Mouse (Mus musculus) adrenal gland, postnatal 25 days (tissue): ENCODE measurements around the gene Rcan2. TPM values are rescaled to one million over a fixed set of nuclear protein-coding genes. Genes with fewer than 3 reads are reported as not detected.

Experiments
- DNase-seq: peaks from one replicate; pipeline ENCODE4 v3.0.0; 2021; ENCODE audit warnings: mixed read lengths
- total RNA-seq: library from RNA; stranded (reverse); gene quantifications from 2 replicates; pipeline ENCODE4 v1.2.3, GENCODE M21; 2021

Gene Rcan2
- total RNA-seq, 1 experiment from 2014 or later = 2.5 TPM

DNA sequence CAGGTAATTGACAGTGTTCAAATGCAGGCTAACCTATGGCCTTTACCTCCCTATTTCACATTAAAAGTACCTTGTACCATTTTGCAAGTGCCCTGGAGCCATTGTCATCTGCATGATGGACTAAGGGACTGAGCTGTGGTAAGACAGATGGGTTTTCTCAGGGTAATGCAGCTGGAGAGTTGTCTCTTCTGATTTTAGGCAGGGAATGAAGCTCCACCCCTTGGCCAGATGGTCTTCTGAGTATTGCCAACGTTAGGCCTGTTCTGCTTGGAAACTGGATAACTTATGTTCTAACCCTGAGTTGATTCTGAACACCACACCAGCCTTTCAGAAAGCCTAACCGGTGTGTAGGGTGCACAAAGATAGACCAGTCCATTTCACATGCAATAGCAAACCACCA is 222.7 kb downstream of the Rcan2 start:
- no peak for DNase-seq

DNA sequence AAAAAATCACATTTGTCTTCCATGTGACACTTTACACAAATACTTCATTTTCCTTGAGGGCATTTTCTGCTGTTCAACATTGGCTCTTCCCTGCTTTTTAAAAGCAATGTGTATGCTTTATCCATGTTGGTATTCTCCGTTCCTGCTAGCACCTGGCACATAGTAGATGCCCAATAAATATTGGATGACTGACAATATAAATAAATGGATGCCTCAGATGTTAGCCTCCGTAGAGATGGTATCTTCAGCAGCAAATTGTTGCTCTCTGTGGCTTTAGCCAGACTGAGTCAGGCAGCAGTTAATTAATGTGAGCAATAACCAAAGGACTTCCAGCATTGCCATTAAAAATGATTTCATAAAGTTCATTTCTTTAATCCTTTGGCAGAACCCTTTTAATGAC is 223.9 kb downstream of the Rcan2 start:
- no peak for DNase-seq

DNA sequence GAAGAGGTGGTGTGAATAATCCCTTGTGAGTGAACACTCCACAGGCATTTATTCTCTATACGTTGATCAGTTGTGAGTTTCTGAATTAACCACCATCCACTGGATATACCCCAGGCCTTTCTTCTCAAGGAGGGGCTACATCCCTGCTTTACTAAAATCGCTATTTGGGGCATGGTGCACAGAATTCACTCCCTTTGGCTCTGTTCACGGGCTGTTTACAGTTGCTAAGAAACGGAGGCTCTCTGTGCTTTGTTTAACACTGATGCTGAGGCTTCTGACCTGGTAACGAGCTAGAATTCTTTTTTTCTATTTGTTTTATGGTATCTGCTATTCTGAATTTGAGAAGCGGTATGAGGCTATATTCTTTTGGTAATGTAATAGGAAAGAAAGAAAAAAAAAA is 224.8 kb downstream of the Rcan2 start:
- no peak for DNase-seq

DNA sequence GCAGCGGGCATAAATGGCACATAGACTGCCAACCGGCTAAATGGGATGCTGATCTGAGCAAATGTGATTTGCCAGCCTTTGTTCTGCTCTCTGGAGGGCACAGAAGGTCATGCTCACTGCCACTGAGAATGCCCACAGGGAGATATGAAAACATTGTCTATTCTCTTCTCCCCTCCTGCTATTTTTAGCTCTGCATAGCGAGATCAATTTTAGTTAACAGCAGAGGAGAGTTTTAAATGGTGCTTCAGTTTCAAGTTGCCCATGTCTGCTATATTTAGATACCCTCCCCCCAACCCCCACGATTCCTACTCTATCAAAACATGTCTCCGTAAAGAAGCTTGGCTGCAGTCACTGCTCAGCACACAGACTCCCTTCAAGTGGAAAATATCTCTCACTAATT is 225.2 kb downstream of the Rcan2 start:
- no peak for DNase-seq

DNA sequence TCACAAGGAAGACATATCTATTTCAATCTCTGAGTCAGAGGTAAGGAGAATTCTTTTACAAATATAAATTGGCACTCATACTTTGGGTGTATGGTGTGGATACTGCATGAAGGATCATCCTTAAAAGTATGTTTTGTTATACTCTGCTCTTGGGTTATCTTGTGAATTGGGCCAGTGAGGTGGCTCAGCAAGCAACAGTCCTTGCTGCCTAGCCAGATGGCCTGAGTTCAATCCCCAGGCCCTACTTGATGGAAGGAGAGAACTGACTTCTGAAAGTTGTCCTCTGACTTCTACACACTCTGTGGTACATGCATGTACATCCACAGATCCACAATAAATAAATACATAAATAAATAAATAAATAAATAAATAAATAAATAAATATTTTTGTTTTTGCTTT is 225.6 kb downstream of the Rcan2 start:
- DNase-seq = no peak

DNA sequence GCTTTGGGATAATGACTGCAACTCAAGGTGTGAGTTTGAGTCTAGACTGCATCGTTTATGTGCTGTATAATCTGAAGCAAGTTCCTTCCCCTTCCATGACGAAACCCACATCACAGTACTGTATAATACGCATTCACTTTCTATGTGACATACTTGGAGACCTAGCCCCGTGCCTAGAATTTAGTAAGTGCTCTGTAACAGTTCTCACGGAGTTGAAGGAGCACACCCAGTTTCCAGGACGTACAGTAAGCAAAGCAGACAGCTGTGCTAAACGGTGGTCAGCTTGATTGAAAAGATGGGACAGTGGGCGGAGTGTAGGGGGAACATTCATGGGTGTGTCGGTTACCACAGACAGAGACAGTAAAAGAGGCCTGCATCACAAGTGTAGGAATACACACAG is 226.2 kb downstream of the Rcan2 start:
- no peak for DNase-seq

DNA sequence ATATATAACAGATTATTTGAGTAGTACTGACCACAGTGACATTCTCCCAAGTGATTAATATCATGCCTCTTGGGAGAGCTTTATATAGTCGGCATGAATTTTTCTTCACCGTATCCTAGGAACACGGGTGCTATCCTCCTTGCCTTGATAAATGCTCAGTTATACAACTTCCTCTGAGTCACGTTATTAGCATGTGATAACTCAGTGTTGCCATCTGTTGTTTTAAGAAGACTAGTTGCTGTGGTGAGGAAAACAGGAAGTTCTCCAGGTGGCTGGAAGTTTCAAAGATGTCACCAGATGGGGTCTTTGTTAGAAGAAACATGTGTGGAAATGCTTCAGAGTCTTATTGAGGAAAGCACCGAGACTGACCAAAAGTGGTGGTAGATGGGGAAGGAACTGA is 228.5 kb downstream of the Rcan2 start:
- no peak for DNase-seq

DNA sequence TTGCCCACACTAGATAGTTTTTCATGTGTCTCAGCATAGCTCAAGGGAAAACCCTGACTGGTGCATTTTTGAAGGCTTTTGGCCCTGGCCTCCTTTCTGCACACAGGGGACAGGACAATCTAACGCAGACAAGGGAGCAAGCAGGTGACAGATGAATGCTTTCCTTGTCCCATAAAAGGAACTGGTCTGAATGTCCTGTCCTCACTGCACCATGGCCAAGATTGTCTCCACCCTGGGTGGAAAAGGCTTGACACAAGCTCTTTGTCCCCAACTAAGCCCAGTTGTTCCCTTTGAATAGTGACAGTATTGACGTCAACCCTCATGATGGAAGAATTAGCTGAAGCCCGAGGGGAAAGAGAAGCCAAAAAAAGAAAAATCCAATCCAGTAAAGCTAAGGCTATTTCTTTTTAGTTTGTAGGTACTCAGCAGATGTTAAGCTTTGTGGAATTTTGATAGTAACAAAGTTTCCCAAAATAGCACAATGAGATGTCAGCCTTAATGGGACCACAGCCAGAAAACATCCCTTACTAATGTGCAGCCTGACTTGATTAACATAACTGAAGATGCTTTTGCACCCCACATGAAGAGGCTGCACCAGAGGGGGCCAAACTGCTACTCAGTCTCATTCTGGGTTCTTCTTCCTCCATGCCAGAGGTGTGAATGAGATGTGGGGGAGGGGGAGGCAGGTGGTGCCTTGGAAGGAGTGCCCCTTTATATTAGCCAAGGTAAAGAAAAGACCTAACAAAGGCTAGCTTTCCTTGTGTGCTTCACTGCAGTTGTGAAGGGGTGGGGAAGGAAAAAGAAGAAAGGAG is 229.8 kb downstream of the Rcan2 start:
- DNase-seq = no peak

DNA sequence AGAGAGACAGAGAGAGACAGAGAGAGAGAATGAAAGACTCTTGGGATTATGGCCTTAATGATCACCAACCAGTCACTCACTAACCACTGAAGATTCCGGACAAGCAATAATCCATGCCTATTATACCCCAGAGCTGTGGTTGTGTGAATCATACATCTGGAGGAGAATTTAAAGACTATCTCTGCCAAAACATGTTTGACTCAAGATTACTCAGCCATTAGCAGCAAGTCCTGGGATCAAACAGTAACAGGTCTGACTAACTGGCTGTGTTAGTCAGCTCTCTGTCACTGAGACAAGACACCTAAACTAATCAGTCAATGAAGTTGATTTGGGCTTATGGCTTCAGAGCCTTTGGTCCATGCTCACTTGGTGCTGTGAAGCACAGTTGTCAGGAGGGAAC is 233.9 kb downstream of the Rcan2 start:
- DNase-seq = no peak

DNA sequence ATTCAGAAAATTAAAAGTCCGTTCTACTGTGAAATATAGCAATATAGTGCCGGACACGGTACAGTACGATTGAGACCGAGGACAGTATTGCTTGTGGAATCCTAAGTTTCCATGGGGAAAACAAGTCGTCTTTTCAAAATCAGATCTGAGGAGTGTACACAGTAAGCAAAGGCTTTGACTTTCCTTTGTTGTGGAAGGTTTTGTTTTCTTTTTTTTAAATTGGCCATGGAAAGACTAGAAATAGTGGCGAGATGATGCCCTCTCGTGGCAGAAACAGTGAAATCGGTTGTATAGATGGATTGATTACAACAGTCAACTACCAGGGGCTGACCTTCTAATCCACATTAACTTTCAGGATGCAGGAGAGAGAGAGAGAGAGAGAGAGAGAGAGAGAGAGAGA is 237.5 kb downstream of the Rcan2 start:
- DNase-seq = peak; percentile 32

DNA sequence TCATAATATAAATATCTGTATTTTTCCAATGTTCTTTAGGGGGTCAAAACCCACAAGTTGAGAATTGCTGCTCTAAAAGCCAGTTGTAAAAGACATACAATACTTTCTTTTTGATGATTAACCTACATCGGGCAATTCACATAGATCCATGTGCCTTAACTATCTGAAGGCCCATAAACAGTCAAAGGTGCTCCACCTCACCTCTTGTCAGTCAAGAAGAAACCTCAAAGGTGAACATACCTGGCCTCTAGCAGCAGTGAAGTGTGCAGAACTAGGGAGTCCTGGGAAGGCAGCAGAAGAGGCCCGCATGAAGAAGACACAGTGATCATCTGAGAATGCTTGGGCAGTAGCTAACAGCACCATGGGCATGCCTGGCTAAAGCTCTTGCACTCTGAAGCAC is 239.3 kb downstream of the Rcan2 start:
- DNase-seq = no peak

DNA sequence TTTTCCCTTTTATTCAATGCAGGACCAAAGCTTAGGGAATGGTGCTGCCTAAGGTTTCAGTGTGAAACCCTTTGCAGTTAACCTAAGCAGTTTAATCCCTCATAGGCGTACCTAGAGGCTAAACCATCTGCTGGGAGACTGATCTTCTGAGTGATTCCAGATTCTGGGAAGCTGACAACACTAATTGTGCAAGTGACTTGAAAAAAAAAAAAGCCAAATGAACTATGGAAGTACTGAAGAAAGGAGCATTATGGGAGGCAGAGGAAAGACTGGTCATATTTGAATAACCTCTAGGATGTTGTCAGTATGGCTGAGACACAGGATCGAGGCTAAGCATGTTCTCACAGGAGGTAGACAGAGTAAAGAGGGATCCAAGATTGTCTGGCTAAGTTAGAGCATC is 241.2 kb downstream of the Rcan2 start:
- DNase-seq = no peak

DNA sequence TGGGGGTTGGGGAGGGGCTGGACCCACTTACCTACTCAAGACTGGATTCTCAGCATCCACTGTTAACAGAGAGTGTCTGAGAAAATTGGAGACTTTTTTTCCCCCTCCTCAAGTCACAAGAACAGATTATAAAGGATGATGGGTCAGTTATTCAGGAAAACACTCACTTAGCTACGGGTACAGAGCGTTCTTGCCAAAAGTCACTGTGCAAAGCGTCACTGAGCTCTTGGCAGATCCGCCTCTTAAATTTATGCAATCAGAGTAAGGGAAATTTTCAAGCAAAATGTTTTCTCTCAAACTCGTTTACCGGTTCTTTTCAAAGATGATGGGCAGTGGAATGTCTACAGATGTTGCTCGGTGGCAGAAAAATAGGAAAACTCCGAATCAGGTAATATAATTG is 241.7 kb downstream of the Rcan2 start:
- DNase-seq = no peak

DNA sequence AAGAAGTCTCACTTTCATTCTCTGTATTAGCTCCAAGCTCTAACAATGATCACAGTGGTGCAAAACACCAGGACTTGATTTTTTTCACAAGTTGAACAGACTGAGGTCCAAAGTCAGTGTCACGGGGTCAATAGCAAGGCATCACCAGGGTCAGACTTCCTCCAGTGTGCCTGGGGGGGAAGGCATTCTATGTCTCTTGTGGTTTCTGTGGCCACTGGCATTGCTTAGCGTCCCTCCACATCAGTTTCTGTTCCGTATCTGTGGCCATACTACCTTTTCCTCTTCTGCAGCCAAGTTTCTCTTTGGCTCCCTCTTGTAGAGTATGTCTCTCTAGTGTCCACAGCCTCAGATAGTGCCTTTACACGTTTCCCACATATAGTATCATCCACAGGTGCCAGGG is 252.3 kb downstream of the Rcan2 start:
- DNase-seq = no peak

DNA sequence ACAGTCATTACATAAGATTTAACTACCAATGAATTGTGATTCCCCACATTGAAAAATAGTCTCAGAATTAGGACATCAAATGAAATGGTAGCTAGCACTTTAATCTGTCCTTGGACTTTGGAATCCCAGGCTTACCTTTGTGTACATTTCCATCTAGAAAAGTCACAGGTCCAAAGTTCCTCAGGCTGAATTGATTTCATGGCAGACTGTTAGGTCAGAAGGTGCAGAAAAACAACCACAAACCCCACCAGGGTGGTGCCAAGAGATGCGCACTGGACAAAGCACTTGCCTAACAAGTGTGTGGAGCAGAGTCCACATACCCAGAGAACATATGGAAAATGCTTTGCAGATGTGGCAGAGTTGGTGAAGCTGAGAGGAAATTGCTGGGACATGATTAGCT is 256.0 kb downstream of the Rcan2 start:
- DNase-seq = no peak

DNA sequence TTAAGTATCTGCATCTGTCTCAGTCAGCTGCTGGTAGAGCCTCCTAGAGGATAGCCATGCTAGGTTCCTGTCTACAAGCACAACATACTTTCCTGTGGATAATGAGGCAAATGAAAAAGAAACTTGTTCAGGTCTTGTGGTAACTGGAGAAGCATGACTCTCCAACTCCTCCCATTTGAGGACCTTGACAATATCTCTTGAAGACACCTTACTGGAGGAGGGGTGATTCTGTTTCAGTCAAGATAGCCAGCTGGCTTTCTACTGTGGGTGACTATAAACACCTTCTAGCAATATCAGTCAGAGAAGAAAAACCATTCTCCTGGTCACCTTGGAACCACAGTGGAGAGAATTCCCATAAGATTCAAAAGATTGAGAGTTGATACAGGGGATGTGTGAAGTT is 257.0 kb downstream of the Rcan2 start:
- no peak for DNase-seq

DNA sequence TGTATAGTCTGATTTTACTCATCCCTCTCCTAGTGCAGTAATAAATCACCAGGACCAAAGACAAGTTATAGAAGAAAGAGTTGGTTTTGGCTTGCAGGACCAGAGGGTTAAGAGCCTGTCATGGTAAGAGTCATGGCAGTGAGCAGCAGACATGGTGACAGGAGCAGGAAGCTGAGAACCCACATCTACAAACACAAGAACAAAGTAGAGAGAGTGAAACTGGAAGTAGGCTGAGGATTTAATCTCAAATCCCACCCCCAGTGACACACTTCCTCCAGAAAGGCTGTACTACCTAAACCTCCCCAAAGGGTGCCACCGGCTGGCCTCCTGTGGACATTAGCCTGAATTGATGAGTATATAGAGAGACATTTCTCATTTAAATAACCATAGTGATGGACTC is 259.6 kb downstream of the Rcan2 start:
- DNase-seq = no peak

DNA sequence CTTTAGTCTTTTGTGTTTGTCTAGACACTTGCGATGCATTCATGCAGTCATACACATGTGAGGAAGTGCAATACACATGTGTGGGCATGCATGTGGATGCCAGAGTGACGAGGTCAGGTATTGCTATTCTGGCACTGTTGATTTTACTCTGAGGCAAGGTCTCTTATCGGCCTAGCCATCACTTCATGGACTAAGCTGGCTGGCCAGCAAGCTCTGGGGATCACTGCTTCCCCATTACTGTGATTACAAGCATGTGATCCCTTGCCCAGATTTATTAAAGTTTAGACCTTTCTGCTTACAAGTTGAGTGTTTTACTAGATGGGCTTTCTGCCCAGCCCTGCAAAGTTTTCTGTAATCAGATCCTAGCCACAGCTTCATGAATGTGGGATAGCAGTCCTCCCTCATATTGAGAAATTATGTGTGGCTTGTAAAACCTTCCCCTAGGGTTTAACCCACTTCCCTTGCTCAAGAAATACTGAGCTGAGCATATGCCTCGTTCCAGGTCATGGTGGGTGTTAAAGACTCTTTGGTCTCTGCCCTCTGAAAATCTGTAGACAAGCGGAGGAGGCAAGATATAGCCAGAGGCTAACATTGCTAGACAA is 260.2 kb downstream of the Rcan2 start:
- no peak for DNase-seq

DNA sequence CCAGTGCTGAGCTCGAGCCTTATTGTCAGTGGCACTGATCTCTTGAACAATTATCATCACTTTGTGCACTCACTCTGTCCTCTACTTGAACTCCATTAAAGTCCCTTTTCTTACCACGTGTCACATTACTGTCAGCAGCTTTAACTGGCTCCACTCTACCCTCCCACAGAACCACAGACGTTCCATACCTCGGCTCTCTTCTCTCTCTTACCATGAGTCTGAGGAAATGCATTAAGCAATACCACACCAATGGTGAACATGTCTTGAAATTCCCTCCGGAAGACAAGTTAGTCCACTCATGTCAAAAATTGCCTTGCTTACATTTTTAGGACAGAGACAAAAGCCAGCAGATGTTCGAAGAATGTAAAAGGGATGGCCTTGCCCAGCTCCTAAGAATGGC is 267.7 kb downstream of the Rcan2 start:
- no peak for DNase-seq

DNA sequence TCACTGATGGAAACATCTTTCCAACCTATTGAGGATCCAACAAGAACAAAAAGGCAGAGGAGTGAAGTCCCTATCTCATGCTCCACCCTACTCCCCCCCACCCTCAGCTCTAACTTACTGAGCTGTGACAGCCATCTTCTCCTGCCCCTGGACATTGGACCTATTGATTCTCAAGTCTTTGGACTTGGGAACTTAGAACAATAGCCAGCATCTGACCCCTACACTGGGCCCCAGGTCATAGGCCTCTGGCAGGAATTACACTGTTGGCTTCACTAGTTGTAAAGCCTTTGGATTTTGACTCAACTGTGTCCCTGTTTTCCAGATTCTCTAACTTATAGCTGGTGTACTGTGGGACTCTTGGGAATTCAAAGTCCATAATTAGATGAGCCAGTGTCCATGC is 270.5 kb downstream of the Rcan2 start:
- no peak for DNase-seq

DNA sequence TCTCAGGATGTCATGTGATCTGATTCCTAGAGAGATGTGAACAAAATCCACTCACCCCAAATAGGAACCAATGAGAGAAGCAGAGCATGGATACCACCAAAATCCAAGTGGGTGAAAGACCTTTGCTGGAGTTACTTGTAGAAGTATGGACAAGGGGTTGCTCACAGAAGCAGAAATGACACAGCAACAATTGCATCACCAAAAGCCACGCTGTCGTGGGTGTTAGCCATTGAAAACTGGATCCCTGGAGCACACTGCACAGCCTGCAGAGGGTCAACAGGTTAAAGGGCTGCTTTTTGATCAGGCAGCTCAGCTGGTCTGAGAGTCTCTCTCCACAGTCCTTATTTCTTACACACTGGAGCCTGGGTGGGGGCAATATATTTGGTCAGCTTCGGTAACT is 274.4 kb downstream of the Rcan2 start:
- DNase-seq = no peak

DNA sequence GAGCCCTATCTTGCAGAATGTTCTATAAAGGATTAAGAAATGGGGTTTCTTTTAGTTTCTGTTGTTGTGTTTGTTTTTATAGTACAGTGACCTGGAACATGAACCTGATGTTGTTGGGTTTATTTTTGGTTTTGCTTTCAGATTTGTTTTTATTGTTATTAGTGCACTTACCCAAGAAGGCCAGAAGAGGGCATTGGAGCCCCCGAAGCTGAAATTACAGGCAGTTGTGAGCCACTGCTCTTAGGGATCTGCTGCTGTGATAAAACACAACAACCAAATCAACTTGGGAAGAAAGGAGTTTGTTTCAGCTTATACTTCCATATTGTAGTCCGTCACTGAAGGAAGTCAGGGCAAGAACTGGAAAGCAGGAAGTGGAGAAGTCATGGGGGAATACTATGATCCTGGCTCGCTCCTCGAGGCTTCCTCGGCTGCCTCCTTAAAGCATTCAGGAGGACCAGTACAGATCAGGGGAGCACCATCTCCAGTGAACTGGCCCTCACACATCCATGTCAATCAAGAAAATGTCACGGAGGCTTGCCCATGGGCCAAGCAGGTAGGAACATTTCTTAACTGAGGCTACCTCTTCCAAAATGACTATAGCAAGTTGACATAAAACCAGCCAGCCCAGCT is 275.0 kb downstream of the Rcan2 start:
- no peak for DNase-seq

DNA sequence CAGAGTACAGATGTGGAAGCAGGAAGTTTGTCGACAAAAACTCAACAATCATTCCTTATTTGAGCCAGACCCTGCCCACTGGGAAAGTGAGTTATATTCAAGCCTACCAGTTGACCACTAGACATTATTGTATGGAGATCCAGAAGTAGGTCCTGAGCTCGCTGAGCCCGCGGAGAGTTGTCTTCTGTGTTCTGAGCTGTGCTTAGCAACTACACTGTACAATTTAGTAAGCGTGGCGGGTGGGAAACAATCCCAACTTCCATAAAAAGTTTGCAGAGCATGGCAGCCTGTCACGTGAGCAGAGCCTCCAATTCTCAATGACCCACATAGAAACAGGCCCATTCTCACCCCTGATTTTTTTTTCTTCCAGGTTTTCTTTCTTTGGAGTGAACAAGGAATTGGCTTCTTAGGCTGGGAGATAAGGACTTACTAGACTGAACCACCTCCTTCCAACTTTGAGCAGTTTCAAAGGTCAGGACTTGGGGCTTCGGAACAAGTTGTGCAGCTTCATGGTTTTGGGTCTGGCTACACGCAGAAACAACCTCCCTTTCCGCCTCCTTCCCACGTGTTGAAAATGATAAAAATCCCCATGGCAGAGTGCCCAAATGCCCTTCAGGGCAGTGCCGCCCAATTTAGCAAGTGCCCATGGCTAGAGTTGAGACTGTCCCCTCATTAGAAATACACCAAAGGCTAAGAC is 276.1 kb downstream of the Rcan2 start:
- DNase-seq = no peak

DNA sequence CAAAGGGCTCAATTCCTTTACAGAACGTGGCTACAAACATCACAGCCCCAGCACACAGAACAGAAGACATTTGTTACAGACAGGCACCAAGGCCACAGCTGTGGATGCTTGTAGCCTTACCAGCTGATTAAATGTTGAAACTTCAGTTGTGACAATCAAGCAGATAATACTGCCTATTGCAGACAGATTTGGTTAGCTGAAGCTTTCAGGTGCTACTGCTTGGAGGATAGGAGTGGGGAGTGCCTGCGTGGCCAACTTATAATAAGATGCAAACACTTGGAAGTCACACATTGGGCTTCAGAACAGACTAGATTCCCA is 276.7 kb downstream of the Rcan2 start:
- no peak for DNase-seq
